Mouse (Mus musculus) stomach, postnatal 0 days (tissue): Measurements from ENCODE around the gene Edem1. TPM values are rescaled to one million over a fixed set of nuclear protein-coding genes. Genes with fewer than 3 reads are reported as not detected.
"Not testable (repeated sequence)": the region's sequence is repeated elsewhere in the genome, so short reads cannot be mapped to it uniquely, and the experiment has no call there.

Source experiments
- ATAC-seq: fragments of 200-750 bp; cut with Nextera tagmentation; 2 replicates; pipeline ENCODE4 v1.8.0; 2017; ENCODE audit not compliant: low FRiP score, low TSS enrichment
- DNase-seq: peaks from one replicate; pipeline ENCODE4 v3.0.0-alpha.2; 2016; ENCODE audit warnings: low spot score
- H3K27ac ChIP-seq: fragments of 300-500 bp; sonication (generic); replicated peaks from 2 replicates; pipeline ENCODE4 v1.5.1; 2014; ENCODE audit warnings: mild to moderate bottlenecking, control low read depth
- H3K27me3 ChIP-seq: fragments of 300-500 bp; sonication (generic); 2 replicates; pipeline ENCODE4 v1.6.1; 2014; ENCODE audit warnings: low read length; ENCODE audit not compliant: control insufficient read depth, insufficient read depth
- H3K36me3 ChIP-seq: fragments of 300-500 bp; sonication (generic); 2 replicates; pipeline ENCODE4 v1.6.1; 2014; ENCODE audit warnings: low read length, mixed read lengths; ENCODE audit not compliant: control insufficient read depth, insufficient read depth
- H3K4me1 ChIP-seq: fragments of 300-500 bp; sonication (generic); replicated peaks from 2 replicates; pipeline ENCODE4 v1.6.1; 2014; ENCODE audit warnings: antibody characterized with exemption; ENCODE audit not compliant: control insufficient read depth, insufficient read depth
- H3K4me2 ChIP-seq: fragments of 300-500 bp; sonication (generic); replicated peaks from 2 replicates; pipeline ENCODE4 v1.6.1; 2014; ENCODE audit warnings: low read depth, mild to moderate bottlenecking, control low read depth, moderate library complexity
- H3K4me3 ChIP-seq: fragments of 300-500 bp; sonication (generic); 2 replicates; pipeline ENCODE4 v1.5.1; 2014; ENCODE audit warnings: low read depth, low read length, control low read depth
- H3K9ac ChIP-seq: fragments of 300-500 bp; sonication (generic); 2 replicates; pipeline ENCODE4 v1.6.1; 2014; ENCODE audit warnings: mild to moderate bottlenecking, low read length, control low read depth, mixed read lengths
- H3K9me3 ChIP-seq: fragments of 300-500 bp; sonication (generic); 2 replicates; pipeline ENCODE4 v1.6.1; 2016; ENCODE audit warnings: low read length; ENCODE audit not compliant: control insufficient read depth
- CTCF ChIP-seq: IDR thresholded peaks from 2 replicates; pipeline ENCODE4 v1.5.1; 2016; ENCODE audit warnings: antibody characterized with exemption, low read depth, mild to moderate bottlenecking, moderate library complexity
- EP300 ChIP-seq: optimal IDR thresholded peaks from 2 replicates; pipeline ENCODE3; 2016; ENCODE audit warnings: antibody characterized with exemption
- WGBS: fragments of 180-500 bp; shearing (Covaris S2); extraction: QIAGEN DNeasy Blood & Tissue Kit; methylation state at CpG from one replicate; pipeline ENCODE4 v1.1.7; 2014; 5-methylcytosine and 5-hydroxymethylcytosine counted together
- polyA plus RNA-seq: library from polyadenylated mRNA; unstranded; fragments of >200 nt; fragmentation: Nextera tagmentation; extraction: Ambion mirVana; gene quantifications from 2 replicates; pipeline ENCODE4 v1.2.1, GENCODE M21; 2015

Edem1 gene
- polyA plus RNA-seq, 1 experiment from 2014 or later = 34.8 TPM

- peaks cover 17% of the 10 kb centered on the region for H3K36me3 ChIP-seq
- H3K27ac ChIP-seq = no peak overlapping the region
- 78% methylated on average over 8 of the region's 8 CpGs for WGBS
- TF ChIP-seq CTCF = no peak
- no peak for TF ChIP-seq EP300
- H3K4me2 ChIP-seq = no peak overlapping the region
- ATAC-seq (no peak), DNase-seq (no peak)
- no peaks in the 10 kb centered on the region for H3K9me3 ChIP-seq
- H3K27me3 ChIP-seq = no peaks in the 10 kb centered on the region
- H3K4me1 ChIP-seq = no peaks in the 10 kb centered on the region
- no peak overlapping the region for H3K9ac ChIP-seq
- H3K4me3 ChIP-seq = no peak overlapping the region
These were observed 23.7 kb downstream of the Edem1 start for GRCm38 (mm10) chr6:108852088-108852670.

- no peak overlapping the region for H3K27ac ChIP-seq
- DNase-seq (no peak), ATAC-seq (no peak)
- TF ChIP-seq CTCF (no peak), EP300 (no peak)
- no peaks in the 10 kb centered on the region for H3K27me3 ChIP-seq
- no peaks in the 10 kb centered on the region for H3K9me3 ChIP-seq
- no peaks in the 10 kb centered on the region for H3K4me1 ChIP-seq
- 92% methylated on average over 5 of the region's 5 CpGs for WGBS
- H3K9ac ChIP-seq = no peak overlapping the region
- H3K4me3 ChIP-seq = no peak overlapping the region
- peaks cover 17% of the 10 kb centered on the region for H3K36me3 ChIP-seq
- no peak overlapping the region for H3K4me2 ChIP-seq
These were observed 24.5 kb downstream of the Edem1 start for GRCm38 (mm10) chr6:108852986-108853385.

GRCm38 (mm10) chr6:108858583-108858982, 30.1 kb downstream of the Edem1 start:
- no peaks in the 10 kb centered on the region for H3K27me3 ChIP-seq
- no peak overlapping the region for H3K9ac ChIP-seq
- H3K27ac ChIP-seq = no peak overlapping the region
- no peak overlapping the region for H3K4me2 ChIP-seq
- H3K9me3 ChIP-seq = 0 out of 2 replicates have a peak, but pooled peaks cover 7% of the 10 kb centered on the region
- WGBS = 96% methylated on average over 9 of the region's 9 CpGs
- H3K4me3 ChIP-seq = no peak overlapping the region
- TF ChIP-seq CTCF (no peak), EP300 (no peak)
- ATAC-seq = no peak
- DNase-seq = no peak
- H3K4me1 ChIP-seq = no peaks in the 10 kb centered on the region
- peaks cover 11% of the 10 kb centered on the region for H3K36me3 ChIP-seq

GRCm38 (mm10) chr6:108861226-108861625, 32.8 kb downstream of the Edem1 start:
- Histone ChIP-seq H3K9me3 (0 out of 2 replicates have a peak, but pooled peaks cover 7% of the 10 kb centered on the region), H3K9ac (no peak overlapping the region), H3K36me3 (no peaks in the 10 kb centered on the region), H3K27me3 (no peaks in the 10 kb centered on the region), H3K4me2 (no peak overlapping the region), H3K4me1 (no peaks in the 10 kb centered on the region), H3K27ac (no peak overlapping the region), H3K4me3 (no peak overlapping the region)
- DNase-seq (no peak), ATAC-seq (no peak)
- 92% methylated on average over 1 of the region's 1 CpGs for WGBS
- TF ChIP-seq CTCF (no peak), EP300 (no peak)

GRCm38 (mm10) chr6:108862548-108862947, 34.1 kb downstream of the Edem1 start:
- Histone ChIP-seq H3K9me3 (0 out of 2 replicates have a peak, but pooled peaks cover 7% of the 10 kb centered on the region), H3K36me3 (no peaks in the 10 kb centered on the region), H3K27ac (no peak overlapping the region), H3K4me2 (no peak overlapping the region), H3K27me3 (no peaks in the 10 kb centered on the region), H3K4me1 (no peaks in the 10 kb centered on the region), H3K4me3 (no peak overlapping the region), H3K9ac (no peak overlapping the region)
- ATAC-seq = peak; percentile 48; the same call in 1 of the 2 replicates
- peak; percentile 20 for DNase-seq
- WGBS = 56% methylated on average over 2 of the region's 2 CpGs
- TF ChIP-seq CTCF (no peak), EP300 (no peak)

- Histone ChIP-seq H3K4me2 (no peak overlapping the region), H3K27ac (no peak overlapping the region), H3K36me3 (no peaks in the 10 kb centered on the region), H3K9ac (no peak overlapping the region), H3K4me1 (no peaks in the 10 kb centered on the region), H3K27me3 (no peaks in the 10 kb centered on the region), H3K4me3 (no peak overlapping the region), H3K9me3 (0 out of 2 replicates have a peak, but pooled peaks cover 7% of the 10 kb centered on the region)
- no peak for TF ChIP-seq CTCF
- no peak for TF ChIP-seq EP300
- DNase-seq (peak; percentile 67), ATAC-seq (peak; percentile 93)
- WGBS = 48% methylated on average over 5 of the region's 5 CpGs
These were observed 37.9 kb downstream of the Edem1 start for GRCm38 (mm10) chr6:108866317-108866716.

- not testable (repeated sequence) for H3K9ac ChIP-seq, ATAC-seq, DNase-seq, H3K4me2 ChIP-seq, H3K9me3 ChIP-seq, H3K27ac ChIP-seq, H3K4me3 ChIP-seq, H3K27me3 ChIP-seq, H3K4me1 ChIP-seq, H3K36me3 ChIP-seq
- 30% methylated on average over 2 of the region's 2 CpGs for WGBS
These were observed 40.6 kb downstream of the Edem1 start for GRCm38 (mm10) chr6:108869031-108869430.
